Mouse (Mus musculus) mouse trophoblast stem cell (cell line): ENCODE data around the gene Psap.

Experiments
- in situ Hi-C, 2 experiments: fragments of 300-500 bp; cut with MseI, MboI; formaldehyde crosslinking; loops; 2 replicates in 1 of 2; 3 replicates in 1 of 2; pipeline ENCODE4 v1.15.1; 2025

The Psap gene

GRCm38 (mm10) chr10:60263351-60263750 lies 14.1 kb upstream of the Psap start:
- in situ Hi-C loops = no loop called here

GRCm38 (mm10) chr10:60265252-60265651 lies 12.2 kb upstream of the Psap start:
- in situ Hi-C loops = no loop called here

DNA sequence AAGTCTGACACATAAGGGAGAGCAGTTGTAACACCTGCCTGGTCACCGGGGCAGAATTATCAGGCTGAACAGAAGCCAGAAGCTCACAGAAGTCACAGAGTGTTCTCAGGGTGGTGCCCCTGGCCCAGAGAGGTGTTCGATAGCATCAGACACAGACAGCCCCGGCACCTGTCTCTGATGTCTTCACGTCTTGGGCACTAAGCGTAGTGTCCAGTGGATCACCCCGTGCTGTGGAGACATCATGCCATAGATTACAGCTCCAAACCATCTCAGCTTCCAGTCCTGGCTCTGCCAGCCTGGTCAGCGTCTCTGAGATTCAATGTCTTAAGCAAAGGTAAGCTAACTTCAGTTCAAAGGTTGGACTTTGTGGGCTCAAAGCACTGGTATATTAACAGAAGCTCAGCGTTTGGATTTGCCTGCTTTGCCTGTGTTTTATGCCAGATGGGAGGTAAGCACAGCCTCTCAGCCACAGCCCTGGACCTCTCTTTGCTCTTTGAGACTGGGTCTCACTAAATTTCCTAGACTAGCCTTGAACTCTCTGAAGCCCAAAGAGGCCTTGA lies 10.5 kb upstream of the Psap start:
- in situ Hi-C loops = no loop called here

- in situ Hi-C loops = no loop called here
Measured at GRCm38 (mm10) chr10:60268738-60269137, 8.7 kb upstream of the Psap start.

DNA sequence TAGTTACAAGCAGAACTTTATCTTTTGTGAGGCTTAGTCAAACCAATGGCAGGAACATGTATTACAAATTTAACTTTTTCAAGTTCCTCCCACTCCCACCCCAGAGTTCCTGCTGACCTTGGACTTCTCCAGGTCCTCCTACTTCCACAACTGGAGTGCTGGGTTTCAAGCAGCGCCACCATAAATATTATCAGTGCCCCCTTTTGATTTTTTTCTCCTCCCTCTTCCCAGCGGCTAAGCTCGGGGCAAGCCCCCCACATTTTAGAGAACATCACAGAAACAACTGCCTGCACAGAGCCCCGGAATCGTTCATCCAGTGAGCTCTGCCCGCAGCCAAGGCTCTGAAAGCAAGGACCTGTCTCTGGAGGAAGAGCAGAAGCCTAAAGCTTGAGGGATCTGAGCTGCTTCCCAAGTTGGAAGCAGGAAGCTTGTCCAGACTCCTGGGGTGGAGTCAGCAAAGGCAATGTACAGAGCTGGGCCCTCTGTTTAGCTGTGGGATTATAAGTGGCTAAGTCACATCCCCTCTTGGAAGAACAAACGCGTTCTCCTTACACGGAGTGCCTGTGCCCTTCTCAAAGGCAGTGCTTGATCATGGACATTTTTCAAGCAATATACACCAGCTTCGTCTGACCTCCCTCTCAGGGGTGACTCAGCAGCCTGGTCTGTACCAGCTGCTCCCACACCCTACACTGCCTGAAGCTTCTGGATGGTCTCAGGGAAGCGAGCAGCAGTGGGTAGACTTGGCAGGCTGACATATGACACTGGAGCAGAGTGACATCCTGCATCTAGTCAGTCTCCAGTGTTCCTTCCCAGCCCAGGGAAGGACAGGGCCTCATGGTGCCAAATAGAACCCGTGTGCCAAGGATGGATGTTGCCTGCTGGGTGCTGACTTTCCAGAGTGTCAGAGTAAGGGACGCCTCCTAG lies 8.0 kb upstream of the Psap start:
- in situ Hi-C loops = no loop called here

- in situ Hi-C loops = no loop called here
Measured at GRCm38 (mm10) chr10:60271015-60271414, 6.4 kb upstream of the Psap start.

DNA sequence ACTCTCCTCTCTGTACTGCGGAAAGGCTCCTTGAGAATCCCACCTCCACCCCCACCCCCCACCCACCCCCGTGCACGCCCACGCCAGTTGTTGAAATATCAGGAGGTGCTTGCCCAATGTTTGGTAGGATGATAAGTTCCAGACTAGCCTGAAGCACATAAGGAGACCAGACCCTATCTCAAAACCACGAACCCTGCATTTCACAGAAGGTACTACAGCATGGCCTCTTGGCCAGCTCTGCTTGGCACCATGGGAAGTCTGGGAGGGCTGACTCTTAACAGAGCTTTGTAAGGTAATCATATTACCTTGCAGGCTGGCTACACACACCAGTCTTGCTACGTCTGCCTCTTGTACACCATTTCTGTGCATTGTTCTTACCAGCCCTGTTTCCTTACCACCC lies 5.2 kb upstream of the Psap start:
- in situ Hi-C loops = no loop called here

GRCm38 (mm10) chr10:60273382-60273781 lies 4.0 kb upstream of the Psap start:
- in situ Hi-C loops = no loop called here

GRCm38 (mm10) chr10:60278006-60278399 lies 576 bp downstream of the Psap start:
- in situ Hi-C loops = no loop called here

GRCm38 (mm10) chr10:60278786-60279185 lies 1.4 kb downstream of the Psap start:
- in situ Hi-C loops = no loop called here

- in situ Hi-C loops = no loop called here
Measured at GRCm38 (mm10) chr10:60279290-60279940, 2.0 kb downstream of the Psap start.

GRCm38 (mm10) chr10:60279941-60280301 lies 2.5 kb downstream of the Psap start:
- in situ Hi-C loops = no loop called here

DNA sequence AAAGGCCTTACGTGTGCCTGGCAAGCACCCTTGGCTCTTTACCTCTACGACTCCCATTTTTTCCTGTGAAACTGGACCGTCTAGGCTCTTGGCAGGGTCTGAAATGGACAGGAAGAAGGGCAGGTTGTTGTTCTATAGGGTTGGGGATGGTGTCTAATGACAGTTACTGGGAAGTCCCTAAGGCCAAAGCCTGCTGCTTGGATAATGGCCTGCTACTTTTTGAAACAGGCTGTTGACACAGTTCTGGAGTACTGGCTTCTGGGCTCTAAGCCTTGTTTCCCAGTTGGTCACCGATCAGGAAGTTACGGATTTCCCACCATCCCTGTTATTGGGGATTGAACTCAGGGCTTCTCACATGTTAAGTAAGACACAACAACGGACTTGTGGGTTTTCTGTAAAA lies 2.9 kb downstream of the Psap start:
- in situ Hi-C loops = no loop called here

DNA sequence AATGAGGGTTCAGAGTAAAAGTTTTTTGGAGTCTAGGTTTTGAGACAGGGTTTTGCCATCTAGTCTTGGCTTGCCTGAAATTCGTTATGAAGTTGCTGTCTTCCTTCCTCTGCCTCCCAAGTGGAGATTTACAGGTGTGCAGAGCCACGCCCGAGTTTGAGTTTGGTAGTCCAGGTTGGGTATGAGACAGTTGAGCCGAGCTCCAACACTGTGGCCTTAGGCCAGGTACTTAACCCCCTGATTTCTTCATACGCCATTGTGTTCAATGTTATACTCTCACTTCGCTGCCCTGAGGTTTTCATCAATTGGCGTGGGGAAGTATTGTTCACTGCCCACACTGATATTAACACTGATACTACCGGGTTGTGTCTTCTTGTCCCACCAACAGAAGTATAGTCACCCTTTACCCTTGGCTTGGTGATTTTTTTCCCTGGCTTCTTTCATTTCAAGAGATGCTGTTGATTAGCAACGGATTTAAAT lies 4.2 kb downstream of the Psap start:
- in situ Hi-C loops = no loop called here

GRCm38 (mm10) chr10:60282116-60283014 lies 4.9 kb downstream of the Psap start:
- in situ Hi-C loops = no loop called here

GRCm38 (mm10) chr10:60284248-60284647 lies 6.8 kb downstream of the Psap start:
- in situ Hi-C loops = no loop called here

- in situ Hi-C loops = no loop called here
Measured at GRCm38 (mm10) chr10:60284676-60285111, 7.3 kb downstream of the Psap start.

- in situ Hi-C loops = no loop called here
Measured at GRCm38 (mm10) chr10:60285183-60285582, 7.8 kb downstream of the Psap start.

DNA sequence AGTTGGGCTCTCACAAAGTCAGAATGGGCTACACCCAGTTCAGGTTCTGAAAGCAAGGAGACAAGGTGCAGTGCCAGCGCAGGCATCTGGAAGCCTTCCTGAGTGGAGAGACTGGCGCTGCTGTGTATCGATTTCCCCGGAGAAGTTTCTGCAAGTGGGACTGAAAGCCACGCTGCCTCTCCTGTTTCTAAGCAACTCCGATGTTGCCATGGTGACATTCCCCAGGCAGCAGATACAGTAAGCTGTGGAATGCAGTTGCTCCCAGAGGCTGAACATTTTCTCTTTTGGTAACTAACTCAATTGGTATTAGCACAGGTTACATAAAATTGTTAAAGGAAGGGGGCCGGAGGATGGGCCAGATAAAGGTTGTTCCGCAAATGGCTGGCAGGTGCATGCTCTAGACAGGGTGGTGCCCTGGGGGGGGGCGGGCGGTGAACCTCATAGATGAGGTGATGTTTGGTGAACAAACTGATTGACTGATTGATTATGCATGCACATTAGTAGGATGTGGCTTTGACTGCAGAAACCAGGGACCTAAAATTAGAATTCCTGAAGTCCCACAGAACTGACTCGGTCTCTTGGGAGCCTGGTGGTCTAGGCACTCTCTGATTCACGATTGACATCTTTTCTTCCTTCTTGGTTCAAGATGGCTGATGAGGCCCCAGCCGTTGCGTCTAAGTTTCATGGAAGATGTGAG lies 8.4 kb downstream of the Psap start:
- in situ Hi-C loops = no loop called here

GRCm38 (mm10) chr10:60286546-60286945 lies 9.1 kb downstream of the Psap start:
- in situ Hi-C loops = no loop called here

DNA sequence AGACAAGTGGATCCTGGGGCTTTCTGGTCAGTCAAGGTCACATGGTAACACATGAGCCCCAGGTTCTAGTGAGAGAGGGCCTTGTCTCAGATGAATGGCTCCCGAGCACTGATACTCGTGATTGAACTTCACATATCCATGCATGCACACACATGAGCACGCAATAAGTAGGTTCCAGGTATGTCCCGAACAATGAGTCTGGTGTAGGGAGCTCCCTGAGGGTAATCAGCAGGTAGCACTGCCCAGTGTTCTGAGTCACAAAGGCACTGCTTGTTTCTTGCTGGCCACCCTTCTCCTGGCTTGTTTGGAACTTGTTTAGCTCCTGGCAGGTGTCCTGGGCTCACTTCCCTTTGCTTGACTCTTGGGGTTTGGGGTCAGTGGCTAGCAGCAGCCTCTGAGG lies 9.7 kb downstream of the Psap start:
- in situ Hi-C loops = no loop called here
